In genomic region chr8:110888860-110889259, GRCm38 (mm10) we compare ENCODE assay signal across 19 mouse cellular contexts. TPM values are rescaled to one million over a fixed set of nuclear protein-coding genes. Genes with fewer than 3 reads are reported as not detected.
DNase-seq lines count a peak whose midpoint lies in the region; ATAC-seq and TF ChIP-seq lines count a peak whose summit lies in the region.
"Had no signal": no experiment of that assay in that cellular context is flagged by ENCODE, and none has a peak within 500 bp of the region (broad histone marks: within the 10 kb centered on the region; RNA-seq: fewer than 3 reads in every experiment).

No protein-coding gene starts in this region.

- no peaks in the 10 kb centered on the region for H3K4me1 ChIP-seq in limb, embryonic 15.5 days
- H3K4me1 ChIP-seq in hindbrain, embryonic 10.5 days (replicated peaks): peaks cover 9% of the 10 kb centered on the region
- no peaks in the 10 kb centered on the region for H3K4me1 ChIP-seq in forebrain, embryonic 14.5 days (ENCODE audit: control insufficient read depth, insufficient read depth, low read length)
- H3K4me1 ChIP-seq: embryonic facial prominence, embryonic 13.5 days; intestine, embryonic 15.5 days; midbrain, embryonic 13.5 days had no signal

- no peak for TF ChIP-seq CTCF in left cerebral cortex, adult 2 months (IDR thresholded peaks at IDR 0.05)

- H3K9me3 ChIP-seq in limb, embryonic 15.5 days: no peaks in the 10 kb centered on the region
- H3K9me3 ChIP-seq in hindbrain, embryonic 10.5 days: no peaks in the 10 kb centered on the region
- H3K9me3 ChIP-seq in forebrain, embryonic 14.5 days (replicated peaks; ENCODE audit: control insufficient read depth, low read length): no peaks in the 10 kb centered on the region
- H3K9me3 ChIP-seq: embryonic facial prominence, embryonic 13.5 days; G1E; intestine, embryonic 15.5 days; midbrain, embryonic 13.5 days had no signal

- peaks cover 82% of the 10 kb centered on the region for H3K36me3 ChIP-seq in limb, embryonic 15.5 days
- peaks cover 84% of the 10 kb centered on the region for H3K36me3 ChIP-seq in hindbrain, embryonic 10.5 days
- H3K36me3 ChIP-seq in forebrain, embryonic 14.5 days (ENCODE audit: control insufficient read depth, insufficient read depth, low read length): peaks cover 32% of the 10 kb centered on the region

- no peak overlapping the region for H3K4me2 ChIP-seq in limb, embryonic 15.5 days
- no peak overlapping the region for H3K4me2 ChIP-seq in forebrain, embryonic 14.5 days (ENCODE audit: low read length)
- H3K4me2 ChIP-seq: embryonic facial prominence, embryonic 13.5 days; heart, embryonic 11.5 days; hindbrain, embryonic 14.5 days; intestine, embryonic 15.5 days; midbrain, embryonic 13.5 days had no signal

- no peaks in the 10 kb centered on the region for H3K27me3 ChIP-seq in limb, embryonic 15.5 days
- H3K27me3 ChIP-seq in hindbrain, embryonic 10.5 days (ENCODE audit: insufficient read depth, poor library complexity, severe bottlenecking): no peaks in the 10 kb centered on the region
- no peaks in the 10 kb centered on the region for H3K27me3 ChIP-seq in forebrain, embryonic 14.5 days (replicated peaks; ENCODE audit: control insufficient read depth, insufficient read depth, low read length)
- H3K27me3 ChIP-seq: embryonic facial prominence, embryonic 13.5 days; intestine, embryonic 15.5 days; midbrain, embryonic 13.5 days had no signal

- peak; percentile 89 for DNase-seq in left cerebral cortex, postnatal 4 days
- no peak for DNase-seq in left cerebral cortex, adult 2 months (ENCODE audit: extremely low spot score in 1 of 2, low spot score in 2 of 2)
- DNase-seq in cerebellum, adult 11-12 months: peak; percentile 90
- DNase-seq in cerebellum, postnatal 25 days: peak; percentile 88
- no peak for DNase-seq in hindbrain, embryonic 10.5 days (ENCODE audit: low spot score)
- no peak for DNase-seq in forebrain, embryonic 14.5 days (ENCODE audit: low spot score)
- DNase-seq: forebrain, postnatal 0 days; lung, adult 18-20 months; right cerebral cortex, postnatal 4 days; thymus, adult 2 months had no signal

- no peak overlapping the region for H3K27ac ChIP-seq in left cerebral cortex, adult 2 months
- H3K27ac ChIP-seq in limb, embryonic 15.5 days: peak overlapping the region; percentile 22; the same call in 1 of the 2 replicates
- no peak overlapping the region for H3K27ac ChIP-seq in hindbrain, embryonic 10.5 days
- no peak overlapping the region for H3K27ac ChIP-seq in forebrain, embryonic 14.5 days (ENCODE audit: low read depth, low read length)
- H3K27ac ChIP-seq: hindbrain, embryonic 14.5 days; intestine, embryonic 15.5 days; macrophage; midbrain, embryonic 13.5 days had no signal

- 89% methylated on average over 16 of the region's 16 CpGs for whole genome bisulfite sequencing in limb, embryonic 15.5 days
- 93% methylated on average over 16 of the region's 16 CpGs for WGBS in hindbrain, embryonic 10.5 days
- WGBS in forebrain, embryonic 14.5 days: 93% methylated on average over 16 of the region's 16 CpGs

- intact Hi-C loops in left cerebral cortex, postnatal 4 days (cut with DNase I): no loop called here
- intact Hi-C loops in left cerebral cortex, adult 2 months (cut with DNase I): no loop called here

- no peak for ATAC-seq in limb, embryonic 15.5 days (ENCODE audit: insufficient number of reproducible peaks, low FRiP score, low TSS enrichment, low read depth)
- ATAC-seq in megakaryocyte, adult 5-6 weeks (ENCODE audit: poor library complexity, severe bottlenecking): no peak
- no peak for ATAC-seq in forebrain, embryonic 14.5 days
- ATAC-seq: forebrain, postnatal 0 days; intestine, embryonic 15.5 days; midbrain, embryonic 13.5 days had no signal

- H3K9ac ChIP-seq in limb, embryonic 15.5 days: no peak overlapping the region
- H3K9ac ChIP-seq in forebrain, embryonic 14.5 days (ENCODE audit: low read length): no peak overlapping the region
- H3K9ac ChIP-seq: embryonic facial prominence, embryonic 13.5 days; forebrain, postnatal 0 days; hindbrain, embryonic 14.5 days; intestine, embryonic 15.5 days; midbrain, embryonic 13.5 days had no signal

- H3K4me3 ChIP-seq in left cerebral cortex, adult 2 months: no peak overlapping the region
- H3K4me3 ChIP-seq in limb, embryonic 15.5 days: no peak overlapping the region
- no peak overlapping the region for H3K4me3 ChIP-seq in hindbrain, embryonic 10.5 days
- no peak overlapping the region for H3K4me3 ChIP-seq in forebrain, embryonic 14.5 days (ENCODE audit: low read depth, low read length)
- H3K4me3 ChIP-seq: embryonic facial prominence, embryonic 13.5 days; intestine, embryonic 15.5 days; midbrain, embryonic 13.5 days had no signal

RNA-seq across cellular contexts. Expression of gene Fuk, which starts 13.4 kb away (rescaled TPM):
- total RNA-seq in left cerebral cortex, postnatal 4 days (2021): 1 to 10 TPM; 7.8 to 7.9 TPM
- total RNA-seq in left cerebral cortex, adult 2 months (2021): 10 to 100 TPM; 20.7 to 21.0 TPM
- polyA plus RNA-seq in limb, embryonic 15.5 days (2015; fragmentation: Nextera tagmentation; extraction: Ambion mirVana): 10.9 and 12.2 TPM in 2 replicates
- total RNA-seq in megakaryocyte, adult 5-6 weeks (2015): 1.5 and 3.4 TPM in 2 replicates
- total RNA-seq in megakaryocyte, adult 5-6 weeks (2017): 3.7 TPM in 2 replicates
- 11.3 and 12.4 TPM in 2 replicates for polyA plus RNA-seq in hindbrain, embryonic 10.5 days (2016; fragmentation: Nextera tagmentation; extraction: Ambion mirVana)
- polyA plus RNA-seq in forebrain, embryonic 14.5 days (2014; fragmentation: Nextera tagmentation; extraction: Ambion mirVana): 5.5 and 5.7 TPM in 2 replicates

RNA-seq across cellular contexts. Expression of gene St3gal2, which starts 30.9 kb away (rescaled TPM):
- total RNA-seq in left cerebral cortex, postnatal 4 days (2021): 10 to 100 TPM; 78.9 to 80.6 TPM
- total RNA-seq in left cerebral cortex, adult 2 months (2021): 10 to 100 TPM; 88.4 to 97.4 TPM
- 29.6 and 32.6 TPM in 2 replicates for polyA plus RNA-seq in limb, embryonic 15.5 days (2015; fragmentation: Nextera tagmentation; extraction: Ambion mirVana)
- 23.1 and 25.0 TPM in 2 replicates for total RNA-seq in megakaryocyte, adult 5-6 weeks (2015)
- total RNA-seq in megakaryocyte, adult 5-6 weeks (2017): 15.2 and 17.0 TPM in 2 replicates
- 27.0 and 27.1 TPM in 2 replicates for polyA plus RNA-seq in hindbrain, embryonic 10.5 days (2016; fragmentation: Nextera tagmentation; extraction: Ambion mirVana)
- 12.5 and 16.1 TPM in 2 replicates for polyA plus RNA-seq in forebrain, embryonic 14.5 days (2014; fragmentation: Nextera tagmentation; extraction: Ambion mirVana)

RNA-seq across cellular contexts. Expression of gene Sf3b3, which starts 42.3 kb away (rescaled TPM):
- total RNA-seq in left cerebral cortex, postnatal 4 days (2021): 10 to 100 TPM; 82.3 to 83.9 TPM
- total RNA-seq in left cerebral cortex, adult 2 months (2021): 10 to 100 TPM; 61.8 to 66.5 TPM
- 125 and 127 TPM in 2 replicates for polyA plus RNA-seq in limb, embryonic 15.5 days (2015; fragmentation: Nextera tagmentation; extraction: Ambion mirVana)
- 58.4 and 63.2 TPM in 2 replicates for total RNA-seq in megakaryocyte, adult 5-6 weeks (2015)
- 74.7 and 87.7 TPM in 2 replicates for total RNA-seq in megakaryocyte, adult 5-6 weeks (2017)
- polyA plus RNA-seq in hindbrain, embryonic 10.5 days (2016; fragmentation: Nextera tagmentation; extraction: Ambion mirVana): 185 and 217 TPM in 2 replicates
- 98.5 and 111 TPM in 2 replicates for polyA plus RNA-seq in forebrain, embryonic 14.5 days (2014; fragmentation: Nextera tagmentation; extraction: Ambion mirVana)

RNA-seq across cellular contexts. Expression of gene Cog4, which starts 42.5 kb away (rescaled TPM):
- total RNA-seq in left cerebral cortex, postnatal 4 days (2021): 10 to 100 TPM; 46.8 to 47.7 TPM
- total RNA-seq in left cerebral cortex, adult 2 months (2021): 10 to 100 TPM; 49.0 to 59.1 TPM
- polyA plus RNA-seq in limb, embryonic 15.5 days (2015; fragmentation: Nextera tagmentation; extraction: Ambion mirVana): 77.7 and 77.8 TPM in 2 replicates
- total RNA-seq in megakaryocyte, adult 5-6 weeks (2015): 13.6 and 17.4 TPM in 2 replicates
- total RNA-seq in megakaryocyte, adult 5-6 weeks (2017): 31.8 and 35.4 TPM in 2 replicates
- polyA plus RNA-seq in hindbrain, embryonic 10.5 days (2016; fragmentation: Nextera tagmentation; extraction: Ambion mirVana): 70.0 and 75.6 TPM in 2 replicates
- 56.1 and 61.5 TPM in 2 replicates for polyA plus RNA-seq in forebrain, embryonic 14.5 days (2014; fragmentation: Nextera tagmentation; extraction: Ambion mirVana)

Comparison
In these comparisons a context has a peak if more than half of its experiments do, and no peak if none do; other contexts are left out.
1. DNase-seq: peak in left cerebral cortex, postnatal 4 days (single experiment), cerebellum, adult 11-12 months (single experiment) and cerebellum, postnatal 25 days (2 of 2); none in left cerebral cortex, adult 2 months (0 of 2), hindbrain, embryonic 10.5 days (single experiment) and forebrain, embryonic 14.5 days (single experiment).